Mouse (Mus musculus) heart, embryonic 12.5 days (tissue): ENCODE measurements around the gene Tnfsf11. TPM values are rescaled to one million over a fixed set of nuclear protein-coding genes. Genes with fewer than 3 reads are reported as not detected.

Experiments used
- ATAC-seq: fragments of 200-750 bp; cut with Nextera tagmentation; 2 replicates; pipeline ENCODE4 v1.8.0; 2017; ENCODE audit warnings: moderate TSS enrichment, moderate library complexity; ENCODE audit not compliant: insufficient number of reproducible peaks, low FRiP score
- H3K27ac ChIP-seq: fragments of 300-500 bp; sonication (generic); 2 replicates; pipeline ENCODE4 v1.5.1; 2016; ENCODE audit warnings: mild to moderate bottlenecking, moderate library complexity; ENCODE audit not compliant: poor library complexity, severe bottlenecking
- H3K27me3 ChIP-seq: fragments of 300-500 bp; sonication (generic); replicated peaks from 2 replicates; pipeline ENCODE4 v1.6.1; 2016; ENCODE audit warnings: mild to moderate bottlenecking, moderate library complexity
- H3K36me3 ChIP-seq: fragments of 300-500 bp; sonication (generic); 2 replicates; pipeline ENCODE4 v1.6.1; 2016; ENCODE audit warnings: mild to moderate bottlenecking, moderate library complexity
- H3K4me1 ChIP-seq: fragments of 300-500 bp; sonication (generic); replicated peaks from 2 replicates; pipeline ENCODE4 v1.6.1; 2016; ENCODE audit warnings: mild to moderate bottlenecking
- H3K4me2 ChIP-seq: fragments of 300-500 bp; sonication (generic); 2 replicates; pipeline ENCODE4 v1.6.1; 2016; ENCODE audit warnings: mild to moderate bottlenecking, moderate library complexity
- H3K4me3 ChIP-seq: fragments of 300-500 bp; sonication (generic); 2 replicates; pipeline ENCODE4 v1.5.1; 2016; ENCODE audit warnings: mild to moderate bottlenecking
- H3K9ac ChIP-seq: fragments of 300-500 bp; sonication (generic); 2 replicates; pipeline ENCODE4 v1.6.1; 2016; ENCODE audit warnings: mild to moderate bottlenecking, moderate library complexity
- H3K9me3 ChIP-seq: fragments of 300-500 bp; sonication (generic); replicated peaks from 2 replicates; pipeline ENCODE4 v1.6.1; 2016; ENCODE audit warnings: mild to moderate bottlenecking, moderate library complexity
- WGBS: fragments of 180-500 bp; shearing (Covaris S2); methylation state at CpG from one replicate; pipeline ENCODE4 v1.1.7; 2016; 5-methylcytosine and 5-hydroxymethylcytosine counted together
- microRNA-seq: library from miRNA; unstranded; fragments of <30 nt; microRNA quantifications from one replicate; pipeline ENCODE4, GENCODE M21; 2017
- polyA plus RNA-seq: library from polyadenylated mRNA; unstranded; fragments of >200 nt; fragmentation: Nextera tagmentation; extraction: Ambion mirVana; gene quantifications from 2 replicates; pipeline ENCODE4 v1.2.1, GENCODE M21; 2016

Tnfsf11 gene
- polyA plus RNA-seq, 1 experiment from 2014 or later: 0.10 TPM

DNA sequence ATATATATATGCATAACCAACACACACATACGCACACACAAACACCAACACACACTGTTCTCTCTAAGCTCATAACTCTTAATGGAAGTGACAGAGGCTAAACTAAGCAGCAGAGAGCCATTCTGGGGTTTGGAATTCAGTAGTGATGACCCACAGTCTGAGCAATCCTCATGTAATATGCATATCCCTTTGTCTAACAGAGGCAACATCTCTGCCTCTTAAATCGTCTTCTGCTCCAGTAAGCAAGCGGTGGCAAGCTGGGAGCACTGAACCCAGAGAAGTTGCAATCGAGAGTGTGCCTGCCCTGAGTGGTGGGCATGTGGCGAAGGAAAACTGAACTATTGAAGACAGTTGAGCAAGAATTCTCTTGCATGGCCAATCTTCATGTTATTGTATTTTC, 61.2 kb downstream of the Tnfsf11 start:
- no peak overlapping the region for H3K9ac ChIP-seq
- WGBS: 90% methylated on average over 5 of the region's 5 CpGs
- H3K9me3 ChIP-seq: peaks cover 3% of the 10 kb centered on the region; the same call in 1 of the 2 replicates
- H3K4me1 ChIP-seq: peaks cover 4% of the 10 kb centered on the region; the same call in 1 of the 2 replicates
- no peaks in the 10 kb centered on the region for H3K36me3 ChIP-seq
- no peak overlapping the region for H3K4me3 ChIP-seq
- H3K4me2 ChIP-seq: no peak overlapping the region
- H3K27ac ChIP-seq: no peak overlapping the region
- no peaks in the 10 kb centered on the region for H3K27me3 ChIP-seq
- ATAC-seq: no peak

DNA sequence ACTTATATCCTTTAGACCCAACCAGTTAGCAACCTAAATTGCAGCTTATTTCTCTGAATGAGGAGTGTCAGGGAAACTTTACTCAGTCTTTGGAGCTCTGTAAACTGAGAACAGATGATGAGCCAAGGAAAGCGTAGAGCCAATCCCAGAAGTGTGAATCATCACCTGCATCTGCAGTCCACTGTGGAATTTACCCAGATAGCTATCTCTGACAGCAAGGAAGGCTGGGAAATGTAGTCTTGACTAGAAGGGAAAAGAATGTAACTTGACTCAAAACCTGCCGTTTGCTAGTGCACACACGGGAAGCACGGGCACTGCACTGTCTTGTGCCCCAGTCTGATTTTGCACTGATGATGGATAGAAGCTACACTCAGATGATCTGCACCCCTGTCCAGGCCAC, 63.0 kb downstream of the Tnfsf11 start:
- 46% methylated on average over 4 of the region's 4 CpGs for WGBS
- ATAC-seq: no peak

GRCm38 (mm10) chr14:78239346-78239745, 68.5 kb downstream of the Tnfsf11 start:
- Histone ChIP-seq H3K9me3 (no peaks in the 10 kb centered on the region), H3K9ac (no peak overlapping the region), H3K4me1 (peaks cover 14% of the 10 kb centered on the region), H3K36me3 (no peaks in the 10 kb centered on the region), H3K4me3 (no peak overlapping the region), H3K27ac (no peak overlapping the region), H3K27me3 (no peaks in the 10 kb centered on the region), H3K4me2 (no peak overlapping the region)
- 81% methylated on average over 6 of the region's 6 CpGs for WGBS
- ATAC-seq: no peak

More for the DNA sequence above, 63.0 kb downstream of the Tnfsf11 start:
- no peaks in the 10 kb centered on the region for H3K36me3 ChIP-seq
- H3K4me1 ChIP-seq: peaks cover 8% of the 10 kb centered on the region; the same call in 1 of the 2 replicates
- no peak overlapping the region for H3K4me2 ChIP-seq
- no peak overlapping the region for H3K9ac ChIP-seq
- no peaks in the 10 kb centered on the region for H3K27me3 ChIP-seq
- H3K4me3 ChIP-seq: no peak overlapping the region
- no peaks in the 10 kb centered on the region for H3K9me3 ChIP-seq
- H3K27ac ChIP-seq: no peak overlapping the region

GRCm38 (mm10) chr14:78237238-78237637, 70.6 kb downstream of the Tnfsf11 start:
- 78% methylated on average over 6 of the region's 6 CpGs for WGBS
- Histone ChIP-seq H3K27me3 (no peaks in the 10 kb centered on the region), H3K9me3 (no peaks in the 10 kb centered on the region), H3K9ac (no peak overlapping the region), H3K4me1 (peaks cover 17% of the 10 kb centered on the region), H3K27ac (no peak overlapping the region), H3K36me3 (no peaks in the 10 kb centered on the region), H3K4me3 (no peak overlapping the region), H3K4me2 (no peak overlapping the region)
- ATAC-seq: no peak

GRCm38 (mm10) chr14:78236144-78236543, 71.7 kb downstream of the Tnfsf11 start:
- Histone ChIP-seq H3K4me1 (peaks cover 10% of the 10 kb centered on the region), H3K9me3 (no peaks in the 10 kb centered on the region), H3K4me2 (no peak overlapping the region), H3K27me3 (no peaks in the 10 kb centered on the region), H3K36me3 (no peaks in the 10 kb centered on the region), H3K27ac (no peak overlapping the region), H3K9ac (no peak overlapping the region), H3K4me3 (no peak overlapping the region)
- ATAC-seq: no peak
- 57% methylated on average over 4 of the region's 4 CpGs for WGBS

- no peak overlapping the region for H3K9ac ChIP-seq
- 66% methylated on average over 3 of the region's 3 CpGs for WGBS
Measured at GRCm38 (mm10) chr14:78235296-78235695, 72.5 kb downstream of the Tnfsf11 start.

GRCm38 (mm10) chr14:78229012-78229411, 78.8 kb downstream of the Tnfsf11 start:
- no peak overlapping the region for H3K4me2 ChIP-seq
- no peak for ATAC-seq
- no peaks in the 10 kb centered on the region for H3K27me3 ChIP-seq
- no peaks in the 10 kb centered on the region for H3K9me3 ChIP-seq
- H3K36me3 ChIP-seq: no peaks in the 10 kb centered on the region
- no peak overlapping the region for H3K27ac ChIP-seq
- H3K4me3 ChIP-seq: no peak overlapping the region
- 0 out of 2 replicates have a peak, but pooled peaks cover 3% of the 10 kb centered on the region for H3K4me1 ChIP-seq
- no peak overlapping the region for H3K9ac ChIP-seq
- 71% methylated on average over 4 of the region's 4 CpGs for WGBS

More at GRCm38 (mm10) chr14:78235296-78235695, 72.5 kb downstream of the Tnfsf11 start:
- no peaks in the 10 kb centered on the region for H3K36me3 ChIP-seq
- H3K4me1 ChIP-seq: peaks cover 10% of the 10 kb centered on the region
- no peak for ATAC-seq
- no peak overlapping the region for H3K27ac ChIP-seq
- H3K4me3 ChIP-seq: no peak overlapping the region
- H3K27me3 ChIP-seq: no peaks in the 10 kb centered on the region
- no peaks in the 10 kb centered on the region for H3K9me3 ChIP-seq
- no peak overlapping the region for H3K4me2 ChIP-seq

Small RNA genes lying within 50 kb of the gene (microRNA-seq; reads per million reads assigned to microRNA genes)
- gene Gm23652: not detected

Other genes with a start within 250 kb of the Tnfsf11 start
- gene Fam216b, start 219.0 kb downstream of the Tnfsf11 start, polyA plus RNA-seq: 0.10 TPM in 1 of 2 replicates, not detected in the other
- gene Akap11, start 228.8 kb upstream of the Tnfsf11 start, polyA plus RNA-seq: 20.0 and 20.7 TPM in 2 replicates